Mouse (Mus musculus): ENCODE measurements around the gene Fcna. TPM values are rescaled to one million over a fixed set of nuclear protein-coding genes. Genes with fewer than 3 reads are reported as not detected.

The Fcna gene
- total RNA-seq (2021), result 10 to 100 TPM; 11.3 to 15.8 TPM
- long read RNA-seq, experiment 1, transcript Fcna-201 (10 exons, 1,374 nt), result major isoform, 14 of 25 reads
- long read RNA-seq, experiment 1, partial matches to known transcripts, result 2 of 25 reads
- long read RNA-seq, experiment 1, other reads (novel, unspliced or antisense), result 9 of 25 reads
- long read RNA-seq, experiment 2, partial matches to known transcripts, result 0 of 3 reads
- long read RNA-seq, experiment 2, other reads (novel, unspliced or antisense), result 1 of 3 reads

- DNase-seq, result no peak
Observed at GRCm38 (mm10) chr2:25627811-25628210, at the start of gene Fcna. TSS of gene Fcna (minus strand) at chr2:25628030.

DNA sequence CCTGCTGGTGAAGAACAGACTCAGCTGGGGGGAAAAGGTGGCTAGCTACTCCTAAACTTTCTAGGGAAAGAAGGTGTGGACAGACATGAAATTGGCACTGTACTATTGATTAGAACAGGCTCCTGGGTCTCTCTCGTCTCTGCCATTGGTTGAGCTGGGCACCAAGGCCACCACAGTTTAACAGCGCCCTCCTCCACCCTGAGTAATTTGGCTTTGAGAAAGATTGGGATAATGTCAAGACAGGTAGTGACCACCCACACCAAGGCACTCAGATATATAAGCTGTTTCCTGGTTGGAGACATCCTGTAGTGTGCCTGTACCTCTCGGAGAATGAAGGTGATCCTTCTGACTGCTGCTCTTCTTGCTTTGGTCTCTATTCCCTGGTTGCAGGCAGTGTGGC, 48.7 kb upstream of the Fcna start, which contains the start of gene Lcn6:
Gene Lcn6 (plus strand): TSS at position 301 of the 400 bp plus-strand sequence.
- no peak for DNase-seq

DNA sequence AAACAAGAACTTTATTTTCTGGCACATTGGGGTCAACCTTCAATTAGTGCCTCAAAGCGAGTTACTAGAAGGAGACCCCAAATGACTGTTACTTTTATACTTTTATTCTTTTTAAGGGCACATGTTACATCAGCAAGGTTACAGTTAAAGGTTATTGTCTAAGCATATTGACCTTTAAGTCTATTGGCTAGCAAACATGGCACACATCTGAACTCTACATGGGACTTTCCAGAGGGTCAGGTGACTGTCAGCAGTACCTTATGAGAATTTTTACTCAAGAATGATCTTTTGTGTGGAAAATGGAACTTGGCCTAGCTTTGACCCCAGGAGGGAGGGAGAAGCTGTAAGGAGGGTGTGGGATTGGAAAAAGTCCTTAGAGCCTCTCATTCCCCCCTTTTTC, 38.7 kb upstream of the Fcna start:
- no peak for DNase-seq

- no peak for DNase-seq
Observed at GRCm38 (mm10) chr2:25664125-25664524, 36.3 kb upstream of the Fcna start.

DNA sequence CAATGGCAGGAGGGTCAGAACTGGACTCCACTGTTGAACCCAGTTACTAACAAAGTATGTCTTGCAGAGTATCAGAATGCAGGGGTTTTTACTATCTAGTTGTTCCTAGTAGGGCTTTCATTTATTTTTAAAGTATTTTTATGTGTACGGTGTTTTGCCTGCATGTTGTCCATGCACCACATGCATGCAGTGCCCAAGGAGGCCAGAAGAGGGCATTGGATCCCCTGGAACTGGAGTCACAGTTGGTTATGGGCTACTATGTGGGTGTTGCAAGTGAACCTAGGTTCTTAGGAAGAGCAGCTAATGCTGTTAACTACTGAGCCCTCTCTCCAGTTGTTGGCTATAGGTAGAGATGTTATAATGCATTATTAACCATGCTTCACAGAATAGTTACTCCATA, 35.7 kb upstream of the Fcna start:
- peak; percentile 88 for DNase-seq

DNA sequence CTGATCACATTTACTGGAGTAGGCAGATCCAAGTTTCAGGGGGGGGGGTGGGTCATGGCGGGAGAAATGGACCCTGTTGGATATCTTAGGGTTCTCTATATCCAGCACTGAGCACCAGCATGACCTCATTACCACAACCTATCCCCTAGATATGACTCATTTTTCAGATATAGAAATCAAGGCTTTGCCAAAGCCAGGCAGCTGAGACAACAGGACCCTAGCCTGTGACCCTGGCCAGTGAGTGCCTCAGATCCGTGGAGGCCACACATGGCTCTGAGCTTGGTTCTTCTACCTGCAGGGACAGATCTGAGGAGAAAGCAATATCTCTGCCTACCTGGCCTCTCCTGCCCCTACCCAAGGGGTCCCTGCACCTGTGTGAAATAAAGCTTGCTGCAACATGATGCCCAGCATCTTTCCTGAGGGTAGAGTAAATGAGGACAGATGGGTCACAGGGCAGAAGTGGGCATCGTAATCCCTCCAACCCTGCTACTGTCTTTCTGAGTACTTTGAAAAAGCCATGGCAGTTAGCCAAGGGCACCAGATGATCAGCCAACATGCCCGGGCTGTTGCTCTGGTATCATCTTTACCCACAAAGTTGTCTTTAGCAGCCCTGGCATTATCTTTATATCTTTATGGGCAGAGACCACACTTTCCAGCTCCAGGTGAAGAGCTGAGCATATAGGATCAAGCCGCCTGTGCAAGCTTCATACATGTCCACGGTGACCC, 33.6 kb upstream of the Fcna start:
- peak; percentile 25 for DNase-seq

GRCm38 (mm10) chr2:25660279-25660678, 32.4 kb upstream of the Fcna start:
- DNase-seq, result no peak

- DNase-seq, result no peak
Observed at GRCm38 (mm10) chr2:25657652-25658051, 29.8 kb upstream of the Fcna start, which contains the start of gene Lcn5. TSS of gene Lcn5 (plus strand) at chr2:25657952.

DNA sequence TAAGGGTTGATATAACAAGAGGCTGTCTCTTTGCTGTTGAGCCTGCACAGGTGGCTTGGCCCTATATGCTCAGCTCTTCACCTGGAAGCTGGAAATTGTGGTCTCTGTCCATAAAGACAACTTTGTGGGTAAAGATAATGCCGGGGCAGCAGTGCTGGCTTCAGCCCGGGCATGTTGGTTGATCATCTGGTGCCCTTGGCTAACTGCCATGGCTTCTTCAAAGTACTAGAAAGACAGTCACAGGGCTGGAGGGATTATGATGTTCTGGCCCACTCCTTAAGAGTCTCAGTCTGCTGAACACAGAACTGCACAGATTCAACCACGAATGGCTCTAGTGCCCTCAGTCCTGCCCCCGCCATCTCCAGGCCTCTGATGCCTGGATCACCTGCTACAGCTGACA, 29.4 kb upstream of the Fcna start:
- peak; percentile 52 for DNase-seq

DNA sequence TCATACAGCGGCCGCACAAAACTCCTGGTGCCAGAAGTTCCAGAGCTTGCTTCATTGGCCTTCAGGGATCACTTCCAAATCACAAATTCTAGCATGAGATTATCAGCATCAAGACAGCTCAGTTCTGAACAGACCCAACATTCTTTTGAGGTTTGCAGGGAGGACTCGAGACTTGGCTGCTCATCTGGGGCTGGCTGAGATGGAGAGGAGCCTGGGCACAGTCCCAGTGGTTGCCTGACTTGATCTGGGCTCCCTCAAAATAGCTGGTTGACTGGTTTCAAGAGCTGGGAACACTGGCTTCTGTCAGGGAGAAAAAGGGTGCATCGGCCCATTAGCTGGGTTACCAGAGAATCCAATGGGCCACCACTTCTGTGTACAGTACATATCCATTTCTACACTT, 28.9 kb upstream of the Fcna start:
- no peak for DNase-seq

GRCm38 (mm10) chr2:25654502-25654901, 26.7 kb upstream of the Fcna start:
- DNase-seq, result no peak

DNA sequence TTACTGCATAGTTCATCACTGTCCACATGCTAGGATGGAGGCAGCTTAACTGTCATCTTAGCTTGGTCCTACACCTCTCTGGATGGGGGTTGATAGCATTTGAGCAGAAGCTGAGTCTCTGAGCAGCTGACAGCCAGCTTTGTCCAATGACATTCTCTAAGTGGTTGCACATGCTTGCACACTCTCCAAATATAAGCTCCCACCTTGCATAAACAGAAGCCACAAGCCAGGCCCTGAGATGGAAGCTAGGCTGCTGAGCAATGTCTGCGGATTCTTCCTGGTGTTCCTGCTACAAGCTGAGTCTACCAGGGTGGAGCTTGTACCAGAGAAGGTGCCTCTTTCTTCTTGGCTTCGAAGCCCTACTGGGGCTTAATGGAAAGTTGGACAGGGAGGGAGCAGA, 25.1 kb upstream of the Fcna start, which contains the start of gene Lcn8:
Gene Lcn8 (plus strand): TSS at position 219 of the 400 bp plus-strand sequence.
- no peak for DNase-seq

GRCm38 (mm10) chr2:25639890-25640289, 12.1 kb upstream of the Fcna start:
- peak; percentile 77 for DNase-seq

DNA sequence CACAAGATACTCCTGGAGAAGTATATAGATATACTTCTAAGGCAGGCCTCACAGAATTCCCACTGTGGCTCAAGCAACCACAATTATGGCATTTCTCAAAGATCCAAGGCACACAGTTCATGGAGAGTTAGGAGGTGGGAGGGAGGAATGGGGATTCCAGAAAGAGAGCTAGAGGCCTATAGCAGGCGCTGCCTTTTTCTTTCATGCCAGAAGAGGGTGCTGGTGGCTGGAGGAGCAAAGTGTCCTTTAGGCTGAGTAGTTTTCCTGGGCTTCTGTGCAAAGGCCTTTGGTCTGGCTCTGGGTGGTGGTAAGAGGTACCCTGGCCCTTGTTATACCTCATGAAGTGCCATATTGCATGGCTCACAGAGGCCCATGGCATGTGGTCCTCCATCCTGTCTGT, 6.2 kb upstream of the Fcna start:
- DNase-seq, result peak; percentile 45

GRCm38 (mm10) chr2:25633616-25634015, 5.8 kb upstream of the Fcna start:
- DNase-seq, result peak; percentile 56

DNA sequence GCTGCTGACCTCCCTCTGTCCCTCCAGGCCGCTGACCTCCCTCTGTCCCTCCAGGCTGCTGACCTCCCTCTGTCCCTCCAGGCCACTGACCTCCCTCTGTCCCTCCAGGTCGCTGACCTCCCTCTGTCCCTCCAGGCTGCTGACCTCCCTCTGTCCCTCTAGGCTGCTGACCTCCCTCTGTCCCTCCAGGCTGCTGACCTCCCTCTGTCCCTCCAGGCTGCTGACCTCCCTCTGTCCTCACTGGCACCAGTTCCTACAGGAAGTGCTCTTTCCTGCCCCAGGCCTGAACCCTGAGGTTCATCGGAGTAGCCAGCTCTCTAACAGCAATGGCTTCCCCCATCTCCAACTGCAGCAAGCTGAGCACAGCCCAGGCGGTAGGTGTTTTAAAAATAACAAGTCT, 908 bp upstream of the Fcna start:
- DNase-seq, result peak; percentile 37

GRCm38 (mm10) chr2:25625986-25626385, 1.8 kb downstream of the Fcna start:
- DNase-seq, result no peak

DNA sequence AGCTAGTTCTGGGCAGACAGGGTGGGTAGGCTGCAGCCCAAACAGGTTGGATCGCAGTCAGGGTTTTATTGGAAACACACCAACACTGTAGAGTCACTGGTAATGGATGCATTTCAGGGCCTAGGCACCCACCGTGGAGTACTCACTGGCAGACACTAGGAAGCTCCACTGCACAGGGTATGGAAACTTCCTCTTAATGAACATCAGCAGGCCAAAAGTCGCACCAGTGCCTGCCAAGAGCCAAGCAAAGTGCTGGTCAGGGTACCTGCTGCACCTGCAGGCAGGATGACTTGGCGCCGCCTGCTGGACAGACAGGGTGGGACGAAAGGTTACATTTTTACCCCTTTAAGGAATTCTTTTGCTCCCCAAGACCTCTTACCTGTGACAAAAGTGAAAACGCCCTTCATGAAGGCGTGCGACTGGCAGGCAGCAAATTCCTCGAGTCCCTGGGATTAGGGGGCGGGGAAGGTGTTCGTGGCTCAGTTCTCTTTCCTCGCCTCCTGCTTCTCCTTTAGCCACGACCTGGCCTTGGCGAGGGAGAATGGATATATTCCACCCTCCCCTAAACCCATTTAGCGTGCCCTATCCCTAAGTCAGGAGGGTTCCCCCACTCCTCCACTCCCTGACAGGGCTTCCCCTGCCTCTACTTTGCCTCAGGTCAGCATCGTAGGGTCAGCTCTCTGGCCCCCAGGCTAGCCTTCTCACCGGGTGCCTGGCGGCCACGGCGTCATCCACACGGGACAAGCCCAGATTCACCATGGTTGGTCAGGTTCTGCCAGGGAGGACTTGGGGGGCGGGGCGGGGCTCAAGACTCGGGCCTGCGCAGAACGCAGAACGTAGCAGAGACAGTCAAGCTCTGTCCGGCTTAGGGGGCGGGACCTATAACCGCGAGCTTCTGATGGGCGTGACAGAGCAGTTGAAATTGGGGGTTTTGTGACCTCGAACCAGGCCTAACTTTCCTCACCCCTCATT, 6.3 kb downstream of the Fcna start, which contains the start of gene Tmem141:
Gene Tmem141 (minus strand): TSS at position 777 of the 972 bp plus-strand sequence.
- peak; percentile 96 for DNase-seq

GRCm38 (mm10) chr2:25620852-25621228, 7.0 kb downstream of the Fcna start:
- DNase-seq, result no peak

GRCm38 (mm10) chr2:25620386-25620785, 7.4 kb downstream of the Fcna start:
- no peak for DNase-seq

GRCm38 (mm10) chr2:25617578-25617977, 10.3 kb downstream of the Fcna start, which contains the start of gene Ccdc183:
TSS of gene Ccdc183 (minus strand) at chr2:25617678.
- no peak for DNase-seq

- no peak for DNase-seq
Observed at GRCm38 (mm10) chr2:25616398-25616797, 11.4 kb downstream of the Fcna start.
